Mouse (Mus musculus): ENCODE results near the gene Haus7. TPM values are rescaled to one million over a fixed set of nuclear protein-coding genes. Genes with fewer than 3 reads are reported as not detected.
"Not testable (repeated sequence)": the region's sequence is repeated elsewhere in the genome, so short reads cannot be mapped to it uniquely, and the experiment has no call there.

The Haus7 gene
- polyA plus RNA-seq, 1 experiment from 2014 or later = 58.7 TPM

DNA sequence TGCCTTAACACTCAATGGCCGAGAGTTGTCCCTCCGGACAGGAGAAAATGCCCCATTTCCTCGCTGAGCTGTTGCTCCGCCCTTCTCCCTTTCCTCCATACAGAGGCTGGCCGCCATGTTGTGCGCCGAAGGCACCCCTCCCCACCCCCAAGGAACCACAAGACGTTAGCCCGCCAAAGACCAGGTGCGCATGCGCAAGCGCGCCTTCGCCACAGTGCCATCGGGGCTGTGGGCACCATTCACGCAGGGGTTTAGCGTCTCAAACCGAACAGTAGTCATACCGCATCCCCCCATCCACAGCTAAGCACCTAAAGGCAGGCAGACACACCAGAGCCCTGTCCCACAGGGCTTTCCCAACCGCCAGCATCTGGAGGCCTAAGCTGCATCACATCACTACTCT is 57.9 kb downstream of the Haus7 start:
- Histone ChIP-seq H3K36me3 (no peaks in the 10 kb centered on the region), H3K9ac (no peak overlapping the region), H3K4me2 (replicated peaks) (no peak overlapping the region), H3K27ac (replicated peaks) (no peak overlapping the region), H3K4me1 (no peaks in the 10 kb centered on the region), H3K9me3 (replicated peaks) (no peaks in the 10 kb centered on the region), H3K27me3 (peaks cover 4% of the 10 kb centered on the region; the same call in 1 of the 2 replicates), H3K4me3 (replicated peaks) (no peak overlapping the region)
- WGBS = 89% methylated on average over 20 of the region's 20 CpGs
- ATAC-seq (ENCODE audit: insufficient number of reproducible peaks, low FRiP score, low TSS enrichment, low read depth) = no peak

DNA sequence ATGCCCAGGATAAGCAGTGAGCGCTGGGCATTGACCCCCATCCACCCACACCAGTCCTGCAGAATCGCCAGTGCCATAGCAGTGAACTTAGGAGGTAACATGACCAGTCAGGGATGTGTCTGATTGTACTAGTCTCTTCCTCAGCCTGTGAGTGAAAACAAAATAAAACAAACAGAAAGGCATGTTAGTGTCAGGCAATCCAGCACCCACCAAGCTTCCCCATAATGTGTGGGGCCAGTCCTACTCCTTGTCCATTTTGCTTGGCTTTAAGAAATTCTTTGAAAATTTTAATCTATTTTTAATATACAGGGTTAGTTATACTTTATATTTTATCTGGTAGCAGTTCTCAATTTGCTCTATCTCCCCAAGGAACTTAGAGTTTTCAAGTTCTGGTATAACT is 60.2 kb downstream of the Haus7 start, which contains the start of gene Gm18336:
Gm18336 (minus strand) TSS at position 101 of the 400 bp plus-strand sequence.
- H3K4me3 ChIP-seq (replicated peaks); H3K9me3 ChIP-seq (replicated peaks); H3K27me3 ChIP-seq; H3K36me3 ChIP-seq; H3K27ac ChIP-seq (replicated peaks); H3K9ac ChIP-seq; H3K4me2 ChIP-seq (replicated peaks); H3K4me1 ChIP-seq; ATAC-seq (ENCODE audit: insufficient number of reproducible peaks, low FRiP score, low TSS enrichment, low read depth): not testable (repeated sequence)
- 67% methylated on average over 2 of the region's 2 CpGs for whole genome bisulfite sequencing

DNA sequence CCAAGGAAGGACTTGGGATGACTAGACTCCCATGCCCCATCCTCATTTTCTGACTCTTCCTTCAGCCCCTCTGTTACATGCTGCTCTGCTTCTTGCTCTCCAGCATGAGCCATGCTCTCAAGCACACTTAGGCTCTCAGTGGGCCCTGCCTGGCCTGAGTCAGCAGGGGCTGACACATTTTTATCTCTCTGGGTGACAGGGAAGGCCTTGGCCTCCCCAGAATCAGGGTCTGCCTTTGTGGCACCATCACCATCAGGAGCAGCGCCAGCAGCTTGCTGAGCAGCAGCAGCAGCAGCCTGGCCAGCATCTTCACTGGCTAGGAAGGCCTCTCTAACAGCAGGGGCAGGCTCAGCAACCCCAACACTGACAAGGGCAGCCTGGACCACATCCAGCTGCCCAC is 62.4 kb downstream of the Haus7 start:
- Histone ChIP-seq H3K27ac (replicated peaks) (no peak overlapping the region), H3K4me1 (no peaks in the 10 kb centered on the region), H3K36me3 (no peaks in the 10 kb centered on the region), H3K9me3 (replicated peaks) (no peaks in the 10 kb centered on the region), H3K9ac (no peak overlapping the region), H3K4me3 (replicated peaks) (no peak overlapping the region), H3K27me3 (peaks cover 4% of the 10 kb centered on the region; the same call in 1 of the 2 replicates), H3K4me2 (replicated peaks) (no peak overlapping the region)
- WGBS = 85% methylated on average over 1 of the region's 1 CpGs
- no peak for ATAC-seq (ENCODE audit: insufficient number of reproducible peaks, low FRiP score, low TSS enrichment, low read depth)

DNA sequence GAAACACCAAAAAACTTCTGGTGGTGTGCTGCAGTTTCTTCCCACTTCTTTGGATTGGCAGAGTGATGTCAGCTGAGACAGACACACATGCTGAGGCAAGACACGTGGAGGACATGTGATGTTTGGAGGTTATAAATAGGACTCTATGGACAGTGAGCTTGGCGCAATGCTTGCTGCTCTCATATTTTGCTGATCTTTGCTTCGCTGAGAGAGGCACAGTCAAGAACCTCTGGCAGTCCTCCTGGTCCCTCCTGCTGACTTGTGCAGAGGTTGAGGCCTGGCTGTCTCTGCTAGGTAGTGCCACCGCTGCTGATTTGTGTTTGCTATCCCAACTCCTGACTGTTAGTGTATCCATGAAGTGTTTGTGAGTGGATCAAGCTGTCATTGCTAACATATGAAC is 67.4 kb downstream of the Haus7 start:
- Histone ChIP-seq H3K9me3 (replicated peaks) (no peaks in the 10 kb centered on the region), H3K4me2 (replicated peaks) (no peak overlapping the region), H3K36me3 (no peaks in the 10 kb centered on the region), H3K27ac (replicated peaks) (no peak overlapping the region), H3K9ac (no peak overlapping the region), H3K27me3 (peaks cover 2% of the 10 kb centered on the region; the same call in 1 of the 2 replicates), H3K4me1 (no peaks in the 10 kb centered on the region), H3K4me3 (replicated peaks) (no peak overlapping the region)
- 80% methylated on average over 4 of the region's 4 CpGs for WGBS
- ATAC-seq (ENCODE audit: insufficient number of reproducible peaks, low FRiP score, low TSS enrichment, low read depth) = no peak

Other genes with a start within 250 kb of the Haus7 start
- 0.70 and 1.0 TPM in 2 replicates for gene Xlr4b, start 244.7 kb downstream of the Haus7 start, polyA plus RNA-seq (2015; fragmentation: Nextera tagmentation; extraction: Ambion mirVana)
- gene F8a, start 230.8 kb downstream of the Haus7 start, polyA plus RNA-seq (2015; fragmentation: Nextera tagmentation; extraction: Ambion mirVana) = 13.3 and 14.6 TPM in 2 replicates
- 0.58 and 0.75 TPM in 2 replicates for gene Xlr4c, start 215.9 kb downstream of the Haus7 start, polyA plus RNA-seq (2015; fragmentation: Nextera tagmentation; extraction: Ambion mirVana)
- not detected in 2 replicates for gene Xlr3c, start 193.7 kb downstream of the Haus7 start, polyA plus RNA-seq (2015; fragmentation: Nextera tagmentation; extraction: Ambion mirVana)
- not detected in 2 replicates for gene Xlr5a, start 166.1 kb downstream of the Haus7 start, polyA plus RNA-seq (2015; fragmentation: Nextera tagmentation; extraction: Ambion mirVana)
- not detected in 2 replicates for gene Xlr5c, start 166.1 kb downstream of the Haus7 start, polyA plus RNA-seq (2015; fragmentation: Nextera tagmentation; extraction: Ambion mirVana)
- not detected in 2 replicates for gene Gm45015, start 122.2 kb downstream of the Haus7 start, polyA plus RNA-seq (2015; fragmentation: Nextera tagmentation; extraction: Ambion mirVana)
- 17.2 and 17.7 TPM in 2 replicates for gene Zfp275, start 116.4 kb downstream of the Haus7 start, polyA plus RNA-seq (2015; fragmentation: Nextera tagmentation; extraction: Ambion mirVana)
- 0.09 TPM in 1 of 2 replicates, not detected in the other for gene Gm18336, start 60.3 kb downstream of the Haus7 start, polyA plus RNA-seq (2015; fragmentation: Nextera tagmentation; extraction: Ambion mirVana)
- 0.33 and 0.34 TPM in 2 replicates for gene Zfp92, start 47.9 kb downstream of the Haus7 start, polyA plus RNA-seq (2015; fragmentation: Nextera tagmentation; extraction: Ambion mirVana)
- gene Trex2, start 23.7 kb downstream of the Haus7 start, polyA plus RNA-seq (2015; fragmentation: Nextera tagmentation; extraction: Ambion mirVana) = 12.3 and 13.0 TPM in 2 replicates
- gene Bgn, start 24.6 kb upstream of the Haus7 start, polyA plus RNA-seq (2015; fragmentation: Nextera tagmentation; extraction: Ambion mirVana) = 302 and 313 TPM in 2 replicates
- 0.41 and 0.43 TPM in 2 replicates for gene Atp2b3, start 44.0 kb upstream of the Haus7 start, polyA plus RNA-seq (2015; fragmentation: Nextera tagmentation; extraction: Ambion mirVana)
- gene Dusp9, start 180.4 kb upstream of the Haus7 start, polyA plus RNA-seq (2015; fragmentation: Nextera tagmentation; extraction: Ambion mirVana) = 4.4 and 6.0 TPM in 2 replicates
- gene Pnck, start 201.1 kb upstream of the Haus7 start, polyA plus RNA-seq (2015; fragmentation: Nextera tagmentation; extraction: Ambion mirVana) = 13.3 and 14.2 TPM in 2 replicates
- 8.9 and 9.7 TPM in 2 replicates for gene Slc6a8, start 214.1 kb upstream of the Haus7 start, polyA plus RNA-seq (2015; fragmentation: Nextera tagmentation; extraction: Ambion mirVana)

Data from embryonic facial prominence, embryonic 15.5 days (tissue).